Mouse (Mus musculus) neural tube, embryonic 13.5 days (tissue): Measurements from ENCODE around the gene Smad6. TPM values are rescaled to one million over a fixed set of nuclear protein-coding genes. Genes with fewer than 3 reads are reported as not detected.

Experiments used
- ATAC-seq: fragments of 200-750 bp; cut with Nextera tagmentation; 2 replicates; pipeline ENCODE4 v1.8.0; 2017; ENCODE audit warnings: low read depth, mild to moderate bottlenecking, moderate TSS enrichment, moderate library complexity
- H3K27ac ChIP-seq: fragments of 300-500 bp; sonication (generic); replicated peaks from 2 replicates; pipeline ENCODE4 v1.5.1; 2015; ENCODE audit warnings: moderate library complexity, mild to moderate bottlenecking, inconsistent platforms
- H3K27me3 ChIP-seq: fragments of 300-500 bp; sonication (generic); 2 replicates; pipeline ENCODE4 v1.6.1; 2015; ENCODE audit warnings: mild to moderate bottlenecking, inconsistent platforms
- H3K36me3 ChIP-seq: fragments of 300-500 bp; sonication (generic); 2 replicates; pipeline ENCODE4 v1.6.1; 2015; ENCODE audit warnings: mild to moderate bottlenecking, inconsistent platforms
- H3K4me1 ChIP-seq: fragments of 300-500 bp; sonication (generic); replicated peaks from 2 replicates; pipeline ENCODE4 v1.6.1; 2015; ENCODE audit warnings: inconsistent platforms
- H3K4me2 ChIP-seq: fragments of 300-500 bp; sonication (generic); 2 replicates; pipeline ENCODE4 v1.6.1; 2015; ENCODE audit warnings: inconsistent platforms, mild to moderate bottlenecking, moderate library complexity
- H3K4me3 ChIP-seq: fragments of 300-500 bp; sonication (generic); 2 replicates; pipeline ENCODE4 v1.5.1; 2015; ENCODE audit warnings: mild to moderate bottlenecking, inconsistent platforms
- H3K9ac ChIP-seq: fragments of 300-500 bp; sonication (generic); 2 replicates; pipeline ENCODE4 v1.6.1; 2015; ENCODE audit warnings: moderate library complexity, mild to moderate bottlenecking, inconsistent platforms
- H3K9me3 ChIP-seq: fragments of 300-500 bp; sonication (generic); 2 replicates; pipeline ENCODE4 v1.6.1; 2016; ENCODE audit warnings: inconsistent platforms
- WGBS: fragments of 180-500 bp; shearing (Covaris S2); methylation state at CpG from one replicate; pipeline ENCODE4 v1.1.7; 2015; 5-methylcytosine and 5-hydroxymethylcytosine counted together
- polyA plus RNA-seq: library from polyadenylated mRNA; unstranded; fragments of >200 nt; fragmentation: Nextera tagmentation; extraction: Ambion mirVana; gene quantifications from 2 replicates; pipeline ENCODE4 v1.2.1, GENCODE M21; 2015

The Smad6 gene
- polyA plus RNA-seq, 1 experiment from 2014 or later: 3.8 TPM

DNA sequence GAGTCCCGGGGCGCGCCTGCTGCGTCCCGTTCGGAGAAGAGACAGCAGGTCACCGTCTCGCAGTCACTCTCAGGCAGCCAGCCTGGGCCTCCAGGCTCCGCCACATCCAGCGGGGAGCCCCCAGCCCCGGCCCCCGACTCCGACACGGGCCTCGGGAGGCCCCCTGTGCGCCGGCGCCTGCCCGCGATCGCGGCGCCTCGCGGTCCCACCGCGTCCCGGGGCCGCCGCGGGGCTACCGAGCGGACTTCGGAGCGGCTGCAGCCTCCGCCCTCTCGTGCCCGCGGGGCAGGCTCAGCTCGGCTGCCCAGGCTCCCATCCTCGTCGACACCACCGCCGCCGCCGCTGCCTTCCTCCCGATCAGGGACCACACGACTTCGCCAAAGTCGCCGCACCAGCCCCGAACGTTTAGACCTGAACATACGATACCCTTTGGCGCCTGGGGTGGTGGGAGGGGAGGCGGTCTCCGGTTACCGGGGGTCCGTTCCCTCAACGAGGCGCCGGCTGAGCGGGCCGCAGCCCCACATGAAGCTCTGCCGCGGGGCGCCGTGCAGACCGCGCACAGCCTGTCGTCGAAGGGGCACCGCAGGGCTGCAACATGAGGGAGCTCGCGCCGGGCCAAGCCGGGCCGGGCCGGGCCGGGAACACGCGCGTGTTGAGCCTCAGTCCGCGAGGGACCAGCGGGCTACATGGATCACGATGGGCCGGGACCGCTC lies 1.1 kb downstream of the Smad6 start:
- Histone ChIP-seq H3K4me1 (peaks cover 78% of the 10 kb centered on the region), H3K4me2 (peak overlapping the region; percentile 83), H3K27me3 (peaks cover 37% of the 10 kb centered on the region), H3K4me3 (peak overlapping the region; percentile 66), H3K9me3 (no peaks in the 10 kb centered on the region), H3K36me3 (no peaks in the 10 kb centered on the region), H3K9ac (peak overlapping the region; percentile 86), H3K27ac (peak overlapping the region; percentile 74)
- under 1% methylated on average over 87 of the region's 89 CpGs for WGBS
- ATAC-seq: no peak

DNA sequence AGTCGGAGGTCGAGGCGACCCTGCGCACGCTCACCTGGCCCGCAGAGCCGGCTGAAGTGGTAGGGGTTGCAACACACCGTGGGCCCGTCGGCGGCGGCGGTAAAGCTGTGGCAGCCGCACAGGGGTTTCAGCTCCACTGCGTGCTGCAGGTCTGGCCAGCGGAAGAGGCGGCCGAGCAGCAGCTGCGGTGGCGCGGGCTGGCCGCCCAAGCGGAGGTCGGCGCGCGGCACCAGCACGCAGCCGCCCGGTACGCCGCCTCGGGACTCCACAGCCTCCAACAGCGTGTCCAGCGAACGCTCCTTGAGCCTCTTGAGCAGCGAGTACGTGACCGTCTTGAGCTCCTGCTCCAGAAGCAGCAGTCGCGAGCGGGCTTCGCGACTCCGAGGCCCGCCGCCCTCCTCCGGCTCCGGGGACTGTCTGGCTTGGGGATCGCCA lies 1.7 kb downstream of the Smad6 start:
- peaks cover 37% of the 10 kb centered on the region for H3K27me3 ChIP-seq
- WGBS: 1% methylated on average over 50 of the region's 50 CpGs
- peak overlapping the region; percentile 74 for H3K27ac ChIP-seq
- H3K4me2 ChIP-seq: peak overlapping the region; percentile 83
- no peak for ATAC-seq
- H3K36me3 ChIP-seq: no peaks in the 10 kb centered on the region
- H3K4me1 ChIP-seq: peaks cover 83% of the 10 kb centered on the region
- no peaks in the 10 kb centered on the region for H3K9me3 ChIP-seq
- peak overlapping the region; percentile 86 for H3K9ac ChIP-seq
- H3K4me3 ChIP-seq: peak overlapping the region; percentile 66

DNA sequence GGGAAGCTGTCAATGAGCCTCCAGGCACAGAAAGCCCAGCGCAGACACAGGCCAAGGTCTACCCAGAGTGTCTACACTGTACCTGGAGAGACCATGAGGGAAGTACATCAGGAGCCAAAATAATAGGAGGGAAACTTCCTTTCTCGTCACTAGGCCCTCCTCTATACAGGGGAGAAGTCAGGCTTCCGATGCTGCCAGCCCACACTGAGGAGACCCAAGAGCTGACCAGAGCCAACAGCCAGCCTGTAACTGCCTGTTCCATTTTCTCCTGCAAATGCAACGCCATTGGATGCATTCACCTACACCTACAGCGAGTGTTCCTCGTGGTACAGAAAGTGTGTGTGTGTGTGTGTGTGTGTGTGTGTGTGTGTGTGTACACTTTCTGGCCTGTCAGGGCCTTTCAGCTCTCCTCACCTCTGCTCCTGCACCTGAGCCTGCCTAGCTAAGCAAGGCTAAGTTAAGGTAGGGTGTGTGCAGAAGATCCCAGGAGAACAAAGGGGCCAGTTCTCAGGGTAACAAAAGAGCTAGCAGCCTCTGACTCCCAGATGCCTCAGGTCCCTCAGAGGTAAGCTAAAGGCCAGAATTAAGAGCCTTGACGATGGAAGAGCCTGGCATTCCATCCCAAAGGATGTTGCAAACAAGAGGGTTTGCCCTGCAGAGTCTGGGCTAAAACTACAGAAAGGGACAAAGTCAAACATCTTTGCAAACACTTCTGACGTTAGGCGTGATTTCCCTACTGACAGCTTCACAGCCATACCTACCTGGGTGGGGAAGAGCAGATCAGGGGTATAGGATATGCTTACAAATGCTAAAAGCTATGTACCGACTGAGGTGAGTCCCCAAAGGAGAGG lies 2.6 kb downstream of the Smad6 start:
- peak overlapping the region; percentile 83 for H3K4me2 ChIP-seq
- H3K27me3 ChIP-seq: peaks cover 36% of the 10 kb centered on the region
- no peak overlapping the region for H3K27ac ChIP-seq
- 8% methylated on average over 10 of the region's 10 CpGs for WGBS
- no peaks in the 10 kb centered on the region for H3K9me3 ChIP-seq
- H3K9ac ChIP-seq: peak overlapping the region; percentile 86
- ATAC-seq: no peak
- no peaks in the 10 kb centered on the region for H3K36me3 ChIP-seq
- H3K4me1 ChIP-seq: peaks cover 90% of the 10 kb centered on the region
- H3K4me3 ChIP-seq: peak overlapping the region; percentile 66

DNA sequence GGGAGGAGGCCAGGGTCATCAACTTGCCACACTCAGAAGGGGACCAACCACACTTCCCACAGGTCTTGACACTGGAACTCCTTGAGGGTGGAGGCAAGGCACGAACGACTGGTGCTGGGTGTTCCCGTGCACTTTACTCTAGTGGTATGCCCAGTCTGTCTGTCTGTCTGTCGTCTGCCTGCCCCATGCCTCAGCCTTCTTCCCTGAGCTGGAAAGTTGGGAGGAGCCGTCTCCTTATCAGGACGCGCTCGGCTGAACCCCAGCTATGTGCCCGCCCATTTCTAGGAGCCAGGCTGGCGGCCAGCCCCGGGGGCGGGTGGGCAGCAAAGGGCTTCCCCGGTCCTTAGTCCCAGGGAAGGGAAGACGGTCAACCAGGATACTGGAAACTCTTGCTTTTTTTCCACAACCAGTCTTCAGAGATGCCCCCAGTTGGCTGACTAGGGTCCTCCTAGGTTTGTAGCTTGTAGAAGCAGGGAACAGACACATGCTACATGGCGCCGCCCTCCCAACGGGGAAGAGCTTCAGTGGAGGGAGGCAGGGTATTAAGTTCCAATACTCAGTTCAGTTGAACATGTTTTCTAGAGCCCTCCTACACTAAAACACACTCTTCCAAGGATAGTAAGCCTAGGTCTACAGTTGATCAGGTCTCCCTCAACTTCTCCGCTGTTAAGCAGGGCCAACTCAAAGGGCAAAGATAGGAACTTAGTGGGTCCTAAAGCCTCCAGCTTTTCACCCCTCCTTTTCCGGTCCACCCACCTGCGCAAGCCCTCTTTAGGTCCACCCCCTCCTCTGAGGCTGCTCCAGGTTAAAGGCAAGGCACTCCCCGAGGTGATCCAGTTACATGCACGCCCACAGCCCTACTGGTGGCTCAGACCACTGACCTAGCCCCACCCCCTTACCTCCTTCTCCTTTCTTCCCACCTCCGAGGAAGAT lies 3.7 kb downstream of the Smad6 start:
- Histone ChIP-seq H3K9ac (peak overlapping the region; percentile 86), H3K27me3 (peaks cover 27% of the 10 kb centered on the region), H3K36me3 (no peaks in the 10 kb centered on the region), H3K4me1 (peaks cover 86% of the 10 kb centered on the region), H3K4me2 (peak overlapping the region; percentile 83), H3K27ac (no peak overlapping the region), H3K9me3 (no peaks in the 10 kb centered on the region), H3K4me3 (peak overlapping the region; percentile 66)
- no peak for ATAC-seq
- 3% methylated on average over 23 of the region's 23 CpGs for WGBS

DNA sequence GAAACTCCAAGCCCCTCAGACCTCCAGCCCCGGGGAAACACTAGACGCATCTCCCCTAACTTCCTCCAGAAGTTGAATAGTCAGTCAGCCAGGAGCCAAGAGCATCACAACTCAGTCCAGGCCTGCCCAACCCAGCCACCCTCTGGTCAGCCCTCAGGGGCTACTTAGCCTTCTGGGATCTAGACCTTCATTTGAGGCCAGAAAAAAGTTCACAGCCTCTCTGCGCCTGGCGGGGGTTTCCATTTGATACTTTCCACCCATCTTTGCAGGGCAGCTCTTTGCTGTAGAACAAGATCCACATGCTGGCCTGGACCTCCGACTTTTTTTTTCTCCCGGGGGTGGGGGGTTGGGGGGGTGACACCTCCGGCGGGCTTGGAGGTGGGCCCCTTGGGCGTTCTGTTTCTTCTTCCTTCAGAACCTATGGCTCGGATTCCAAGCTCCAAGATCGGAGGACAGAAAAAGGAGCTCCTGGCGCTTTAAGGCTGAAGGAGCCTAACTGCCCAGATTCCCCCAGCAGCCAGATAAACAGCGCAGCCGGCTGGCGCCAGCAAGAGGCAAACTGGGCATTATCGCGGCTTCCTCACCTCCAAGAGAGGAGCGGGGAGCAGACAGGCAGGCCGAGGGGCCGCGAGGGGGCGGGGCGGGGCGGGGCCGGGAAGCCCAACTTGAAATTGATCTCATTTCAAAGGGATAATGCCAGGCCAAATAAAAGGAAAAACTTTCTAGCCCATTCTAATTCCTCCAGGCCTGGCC lies 5.0 kb downstream of the Smad6 start:
- peak overlapping the region; percentile 52 for H3K27ac ChIP-seq
- peak overlapping the region; percentile 83 for H3K4me2 ChIP-seq

DNA sequence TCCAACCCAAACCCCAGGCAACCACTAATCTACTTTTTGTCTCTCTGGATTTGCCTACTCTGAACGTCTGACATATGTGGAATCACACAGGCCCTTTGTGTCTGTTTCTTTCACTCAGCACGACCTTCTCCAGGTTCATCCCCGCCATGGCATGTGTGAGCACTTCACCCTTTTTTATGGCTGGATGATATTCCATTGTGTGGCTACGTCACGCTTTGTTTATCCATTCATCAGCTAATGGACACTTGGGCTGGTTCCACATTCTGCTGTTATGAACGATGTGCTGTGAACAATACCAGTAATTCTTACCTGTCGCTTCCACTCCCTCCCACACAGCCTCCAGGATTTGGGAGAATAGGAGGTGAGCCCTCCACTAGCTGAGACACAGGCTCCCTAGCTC lies 5.8 kb downstream of the Smad6 start:
- 0 out of 2 replicates have a peak overlapping the region, but pooled peaks have one; percentile 66 for H3K4me3 ChIP-seq
- WGBS: 34% methylated on average over 7 of the region's 7 CpGs
- H3K9ac ChIP-seq: no peak overlapping the region
- no peak overlapping the region for H3K27ac ChIP-seq
- H3K27me3 ChIP-seq: peaks cover 22% of the 10 kb centered on the region
- H3K4me2 ChIP-seq: peak overlapping the region; percentile 83
- H3K9me3 ChIP-seq: no peaks in the 10 kb centered on the region
- H3K36me3 ChIP-seq: peaks cover 14% of the 10 kb centered on the region
- no peak for ATAC-seq
- H3K4me1 ChIP-seq: peaks cover 65% of the 10 kb centered on the region

More for the DNA sequence above, 5.0 kb downstream of the Smad6 start:
- Histone ChIP-seq H3K4me3 (peak overlapping the region; percentile 66), H3K9me3 (no peaks in the 10 kb centered on the region), H3K27me3 (peaks cover 22% of the 10 kb centered on the region), H3K36me3 (peaks cover 7% of the 10 kb centered on the region; the same call in 1 of the 2 replicates), H3K4me1 (peaks cover 72% of the 10 kb centered on the region), H3K9ac (peak overlapping the region; percentile 86)
- ATAC-seq: no peak
- 4% methylated on average over 25 of the region's 25 CpGs for WGBS

DNA sequence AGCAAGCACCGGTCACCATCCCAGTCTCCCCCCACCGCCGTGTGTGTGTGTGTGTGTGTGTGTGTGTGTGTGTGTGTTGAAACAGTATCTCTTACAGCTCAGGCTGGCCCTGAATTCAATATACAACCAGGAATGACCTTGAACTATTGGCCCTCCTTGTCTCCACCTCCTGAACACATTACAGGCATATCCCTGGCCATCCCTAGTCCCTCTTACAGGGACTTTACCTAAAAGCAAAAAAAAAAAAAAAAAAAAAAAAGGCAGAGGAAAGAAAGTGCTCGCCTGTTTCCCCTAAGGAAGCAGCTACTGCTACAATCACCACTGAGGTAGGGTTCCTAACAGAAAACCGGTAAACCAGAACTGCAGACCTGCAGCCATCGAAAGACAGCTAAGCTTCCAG lies 7.1 kb downstream of the Smad6 start:
- WGBS: 70% methylated on average over 6 of the region's 6 CpGs
- Histone ChIP-seq H3K4me3 (no peak overlapping the region), H3K27me3 (peaks cover 22% of the 10 kb centered on the region), H3K4me1 (peaks cover 52% of the 10 kb centered on the region), H3K4me2 (no peak overlapping the region), H3K36me3 (peaks cover 19% of the 10 kb centered on the region), H3K9ac (no peak overlapping the region), H3K9me3 (no peaks in the 10 kb centered on the region), H3K27ac (no peak overlapping the region)
- no peak for ATAC-seq

DNA sequence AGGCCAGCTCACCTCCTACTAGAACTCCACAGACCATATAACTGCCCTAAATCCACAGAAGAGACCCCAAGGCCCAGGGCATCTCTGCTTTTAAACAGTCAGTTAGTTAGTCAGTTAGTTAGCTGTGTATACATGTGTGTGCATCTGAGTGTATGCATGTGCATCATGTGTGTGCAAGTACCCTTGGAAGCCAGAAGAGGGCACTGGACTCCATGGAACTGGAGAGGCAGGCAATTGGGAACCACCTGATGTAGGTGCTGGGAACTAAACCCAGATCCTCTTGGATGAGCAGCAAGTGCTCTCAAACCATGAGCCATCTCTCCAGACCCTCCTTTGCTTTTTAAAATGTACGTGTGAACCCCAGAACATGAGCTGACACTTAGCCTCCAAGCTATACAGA lies 10.5 kb downstream of the Smad6 start:
- no peak for ATAC-seq
- Histone ChIP-seq H3K9ac (no peak overlapping the region), H3K36me3 (peaks cover 19% of the 10 kb centered on the region), H3K27ac (no peak overlapping the region), H3K4me1 (peaks cover 18% of the 10 kb centered on the region; the same call in 1 of the 2 replicates), H3K4me2 (no peak overlapping the region), H3K4me3 (no peak overlapping the region), H3K9me3 (no peaks in the 10 kb centered on the region), H3K27me3 (no peaks in the 10 kb centered on the region)
- WGBS: 96% methylated on average over 1 of the region's 1 CpGs

DNA sequence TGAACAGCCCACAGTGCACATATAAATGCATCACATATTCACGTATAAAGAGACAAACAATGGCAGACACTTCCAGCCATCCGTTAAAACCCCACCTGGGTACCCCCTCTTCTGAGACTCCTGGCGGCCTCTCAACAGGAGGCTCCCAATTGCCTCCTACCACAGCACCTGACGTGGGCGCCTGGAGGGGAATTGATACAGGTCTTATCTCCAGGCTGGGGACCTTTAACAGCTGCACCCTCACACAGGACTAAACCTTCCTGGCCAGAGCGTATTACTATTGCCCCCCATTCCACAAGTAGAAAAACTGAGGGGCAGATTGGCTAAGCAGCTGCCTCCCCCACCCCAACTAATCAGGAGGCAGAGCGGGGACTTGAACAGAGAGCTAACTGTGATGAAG lies 18.9 kb downstream of the Smad6 start:
- ATAC-seq: no peak
- Histone ChIP-seq H3K4me1 (peaks cover 30% of the 10 kb centered on the region), H3K9me3 (no peaks in the 10 kb centered on the region), H3K4me3 (no peak overlapping the region), H3K36me3 (0 out of 2 replicates have a peak, but pooled peaks cover 3% of the 10 kb centered on the region), H3K4me2 (no peak overlapping the region), H3K9ac (no peak overlapping the region), H3K27me3 (no peaks in the 10 kb centered on the region), H3K27ac (no peak overlapping the region)
- 84% methylated on average over 7 of the region's 7 CpGs for WGBS

DNA sequence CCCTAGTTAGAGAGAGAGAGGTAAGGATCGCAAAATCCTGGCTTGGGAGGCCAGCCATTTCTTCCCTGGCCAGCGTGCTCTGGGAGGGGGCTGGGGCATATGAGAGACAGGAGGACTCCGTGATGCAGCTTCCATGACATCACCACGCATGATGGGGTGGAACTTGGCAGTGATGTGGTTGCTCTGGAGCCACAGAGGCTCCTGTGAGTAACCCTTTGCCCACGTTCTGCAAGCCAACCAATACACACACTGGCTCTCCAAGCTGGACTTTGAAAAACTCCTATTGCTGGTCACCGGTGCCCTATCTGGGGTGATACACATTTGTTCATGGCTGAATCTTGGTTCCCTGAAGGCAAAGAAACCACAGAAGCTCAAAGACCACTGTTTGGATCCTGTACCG lies 20.8 kb downstream of the Smad6 start:
- Histone ChIP-seq H3K9me3 (no peaks in the 10 kb centered on the region), H3K4me3 (no peak overlapping the region), H3K4me1 (peaks cover 38% of the 10 kb centered on the region), H3K27me3 (no peaks in the 10 kb centered on the region), H3K27ac (no peak overlapping the region), H3K36me3 (no peaks in the 10 kb centered on the region), H3K4me2 (no peak overlapping the region), H3K9ac (no peak overlapping the region)
- ATAC-seq: no peak
- 77% methylated on average over 7 of the region's 7 CpGs for WGBS

DNA sequence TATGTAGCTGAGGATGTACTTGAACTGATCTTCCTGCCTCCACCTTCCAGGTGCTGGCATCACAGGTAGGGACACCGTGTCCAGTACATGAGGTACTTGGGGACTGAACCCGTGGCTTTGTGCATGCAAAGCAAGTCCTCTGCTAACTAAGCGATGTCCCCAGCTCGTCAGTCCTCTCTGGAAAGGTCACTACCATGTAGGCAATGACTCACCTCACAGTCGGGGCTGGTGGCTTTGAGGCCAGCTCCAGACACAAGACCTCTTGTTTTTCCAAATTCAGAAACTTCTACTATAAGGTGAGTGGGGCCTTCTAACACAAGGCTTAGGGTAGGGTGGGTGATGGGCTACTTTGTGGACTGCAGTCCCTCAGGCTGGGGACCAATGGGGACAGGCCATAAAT lies 21.8 kb downstream of the Smad6 start:
- ATAC-seq: no peak
- no peaks in the 10 kb centered on the region for H3K27me3 ChIP-seq
- H3K9me3 ChIP-seq: no peaks in the 10 kb centered on the region
- no peak overlapping the region for H3K27ac ChIP-seq
- 85% methylated on average over 5 of the region's 5 CpGs for WGBS
- H3K4me3 ChIP-seq: no peak overlapping the region
- no peaks in the 10 kb centered on the region for H3K36me3 ChIP-seq
- no peak overlapping the region for H3K9ac ChIP-seq
- H3K4me1 ChIP-seq: peaks cover 38% of the 10 kb centered on the region
- H3K4me2 ChIP-seq: no peak overlapping the region
